Mouse (Mus musculus): ENCODE measurements at regions not wholly inside any gene's neighbourhood (a gene's known extent, or its start where the extent isn't known, plus 50 kb on each side); places are given as distances from the start of the nearest gene placed in this dataset.
"Not testable (repeated sequence)": the region's sequence is repeated elsewhere in the genome, so short reads cannot be mapped to it uniquely, and the experiment has no call there.

DNA sequence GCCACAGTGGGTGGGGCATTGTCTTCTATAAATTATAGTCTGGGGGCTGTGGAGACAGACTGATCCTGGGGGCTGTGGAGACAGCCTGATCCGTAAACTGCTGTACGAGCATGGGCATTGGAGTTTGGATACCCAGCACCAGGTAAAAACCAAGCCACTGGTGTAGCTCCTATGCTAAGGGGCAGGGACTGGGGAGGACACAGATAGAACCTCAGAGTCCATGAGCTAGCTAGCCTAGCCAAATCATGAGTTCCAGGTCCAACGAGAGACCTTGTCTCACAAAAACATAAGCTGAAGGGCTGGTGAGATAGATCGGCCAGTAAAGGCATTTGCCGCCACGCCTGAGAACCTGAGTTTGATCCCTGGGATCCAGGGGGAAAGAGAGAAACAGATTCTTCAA lies 205.8 kb upstream of the Sesn3 start:
- 75% methylated on average over 6 of the region's 6 CpGs for WGBS (ENCODE audit: insufficient replicate concordance)
- no peak overlapping the region for H3K27ac ChIP-seq
- 0 out of 4 replicates have a peak, but pooled peaks cover 0 to 2% of the 10 kb centered on the region in 2 experiments for H3K4me1 ChIP-seq (replicated peaks; ENCODE audit: control insufficient read depth in 2 of 2, insufficient read depth in 2 of 2, low read length in 1 of 2)
- H3K4me3 ChIP-seq (ENCODE audit: insufficient read depth in 1 of 2, low read depth in 2 of 2, low read length in 2 of 2), result no peak overlapping the region
- DNase-seq (ENCODE audit: low read depth in 3 of 3, low spot score in 3 of 3), result no peak
- H3K9me3 ChIP-seq (ENCODE audit: control insufficient read depth, low read length), result no peaks in the 10 kb centered on the region
- H3K36me3 ChIP-seq (replicated peaks; ENCODE audit: control insufficient read depth, insufficient read depth, low read depth), result no peaks in the 10 kb centered on the region
- ATAC-seq (ENCODE audit: insufficient read depth), result no peak
- no peak overlapping the region for H3K4me2 ChIP-seq (ENCODE audit: low read depth)
- H3K9ac ChIP-seq (replicated peaks), result no peak overlapping the region
- no peak for TF ChIP-seq CTCF (IDR thresholded peaks at IDR 0.05; ENCODE audit: low read depth)
- no peak for TF ChIP-seq EP300 (IDR thresholded peaks at IDR 0.05; ENCODE audit: low read depth)
- no peaks in the 10 kb centered on the region for H3K27me3 ChIP-seq (ENCODE audit: control insufficient read depth, insufficient read depth, low read length)

DNA sequence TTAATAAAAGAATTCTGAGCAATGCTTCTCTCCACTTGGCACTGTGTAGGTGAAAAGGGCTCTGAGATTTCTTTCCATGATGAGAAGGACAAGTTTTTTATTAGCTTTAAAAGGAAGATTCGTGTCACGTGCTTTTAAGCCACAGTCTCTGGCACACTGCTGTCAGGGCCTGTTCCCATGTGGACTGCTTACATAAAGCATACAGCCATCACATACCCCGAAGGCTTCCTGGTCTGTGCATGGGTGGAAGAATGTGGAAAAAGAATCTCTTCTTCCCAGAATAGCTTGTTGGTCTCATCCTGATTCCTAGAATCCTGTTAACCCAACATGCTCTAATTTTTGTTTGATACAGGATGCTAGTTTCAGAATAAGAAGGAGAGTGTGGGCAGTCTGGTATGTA lies 205.1 kb upstream of the Sesn3 start:
- Histone ChIP-seq H3K27me3 (ENCODE audit: control insufficient read depth, insufficient read depth, low read length) (no peaks in the 10 kb centered on the region), H3K27ac (no peak overlapping the region), H3K4me3 (ENCODE audit: insufficient read depth in 1 of 2, low read depth in 2 of 2, low read length in 2 of 2) (no peak overlapping the region), H3K9me3 (ENCODE audit: control insufficient read depth, low read length) (no peaks in the 10 kb centered on the region), H3K4me1 (replicated peaks; ENCODE audit: control insufficient read depth in 2 of 2, insufficient read depth in 2 of 2, low read length in 1 of 2) (0 out of 4 replicates have a peak, but pooled peaks cover 0 to 2% of the 10 kb centered on the region in 2 experiments), H3K4me2 (ENCODE audit: low read depth) (no peak overlapping the region), H3K36me3 (replicated peaks; ENCODE audit: control insufficient read depth, insufficient read depth, low read depth) (no peaks in the 10 kb centered on the region), H3K9ac (replicated peaks) (no peak overlapping the region)
- ATAC-seq (ENCODE audit: insufficient read depth) (no peak), DNase-seq (ENCODE audit: low read depth in 3 of 3, low spot score in 3 of 3) (no peak)
- no peak for TF ChIP-seq CTCF (IDR thresholded peaks at IDR 0.05; ENCODE audit: low read depth)
- no peak for TF ChIP-seq EP300 (IDR thresholded peaks at IDR 0.05; ENCODE audit: low read depth)
- 63% methylated on average over 3 of the region's 3 CpGs for WGBS (ENCODE audit: insufficient replicate concordance)

DNA sequence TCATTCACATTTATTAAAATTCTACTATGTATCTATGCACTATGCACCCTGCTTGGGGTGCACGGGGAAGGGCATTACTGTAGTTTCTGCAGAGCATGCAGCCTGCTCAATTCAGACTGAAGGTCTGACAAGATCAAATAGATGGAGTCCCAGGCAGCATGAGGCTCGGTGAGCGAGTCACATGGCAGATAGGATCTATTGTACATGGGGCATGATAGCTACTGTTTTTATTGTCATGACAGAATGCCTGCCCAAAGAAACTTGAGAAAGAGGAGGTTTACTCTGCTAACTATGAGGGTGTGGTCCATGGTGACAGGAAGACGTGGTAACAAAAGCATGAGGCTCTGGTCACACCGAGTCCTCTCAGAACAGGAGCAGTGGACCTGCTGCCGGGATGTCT lies 203.1 kb upstream of the Sesn3 start:
- no peak overlapping the region for H3K9ac ChIP-seq (replicated peaks)
- no peaks in the 10 kb centered on the region for H3K9me3 ChIP-seq (ENCODE audit: control insufficient read depth, low read length)
- H3K36me3 ChIP-seq (replicated peaks; ENCODE audit: control insufficient read depth, insufficient read depth, low read depth), result no peaks in the 10 kb centered on the region
- DNase-seq (ENCODE audit: low read depth in 3 of 3, low spot score in 3 of 3) (no peak), ATAC-seq (ENCODE audit: insufficient read depth) (no peak)
- H3K27ac ChIP-seq, result no peak overlapping the region
- no peak overlapping the region for H3K4me3 ChIP-seq (ENCODE audit: insufficient read depth in 1 of 2, low read depth in 2 of 2, low read length in 2 of 2)
- WGBS (ENCODE audit: insufficient replicate concordance), result 43% methylated on average over 6 of the region's 6 CpGs
- no peak for TF ChIP-seq EP300 (IDR thresholded peaks at IDR 0.05; ENCODE audit: low read depth)
- TF ChIP-seq CTCF (IDR thresholded peaks at IDR 0.05; ENCODE audit: low read depth), result no peak
- H3K4me2 ChIP-seq (ENCODE audit: low read depth), result no peak overlapping the region
- no peaks in the 10 kb centered on the region for H3K27me3 ChIP-seq (ENCODE audit: control insufficient read depth, insufficient read depth, low read length)
- H3K4me1 ChIP-seq (replicated peaks; ENCODE audit: control insufficient read depth in 2 of 2, insufficient read depth in 2 of 2, low read length in 1 of 2), result 0 out of 4 replicates have a peak, but pooled peaks cover 0 to 2% of the 10 kb centered on the region in 2 experiments

GRCm38 (mm10) chr9:14072950-14073349 lies 201.9 kb upstream of the Sesn3 start:
- 49% methylated on average over 1 of the region's 1 CpGs for WGBS (ENCODE audit: insufficient replicate concordance)

DNA sequence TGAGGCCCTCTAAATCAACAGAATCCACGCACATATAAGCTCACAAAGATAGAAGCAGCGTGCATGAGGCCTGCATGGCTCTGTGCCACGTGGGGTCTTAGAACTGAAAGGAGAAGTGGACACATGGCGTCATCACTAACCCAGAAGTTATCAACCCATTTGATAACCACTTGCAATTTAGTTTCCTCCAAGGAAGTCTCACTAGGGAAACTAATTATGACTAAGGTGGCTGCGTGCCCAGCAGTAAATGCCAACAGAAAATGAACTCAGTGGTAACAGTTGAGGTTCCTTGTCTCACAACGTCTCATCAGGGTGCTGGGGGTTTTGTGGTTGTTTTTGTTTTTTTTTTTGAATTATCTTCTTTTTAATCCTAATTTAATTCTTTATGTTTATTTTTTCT lies 200.6 kb upstream of the Sesn3 start:
- 0 out of 4 replicates have a peak, but pooled peaks cover 0 to 2% of the 10 kb centered on the region in 2 experiments for H3K4me1 ChIP-seq (replicated peaks; ENCODE audit: control insufficient read depth in 2 of 2, insufficient read depth in 2 of 2, low read length in 1 of 2)
- H3K4me2 ChIP-seq (ENCODE audit: low read depth), result no peak overlapping the region
- DNase-seq (ENCODE audit: low read depth in 3 of 3, low spot score in 3 of 3) (no peak), ATAC-seq (ENCODE audit: insufficient read depth) (no peak)
- H3K27ac ChIP-seq, result no peak overlapping the region
- TF ChIP-seq EP300 (IDR thresholded peaks at IDR 0.05; ENCODE audit: low read depth), result no peak
- no peak for TF ChIP-seq CTCF (IDR thresholded peaks at IDR 0.05; ENCODE audit: low read depth)
- H3K27me3 ChIP-seq (ENCODE audit: control insufficient read depth, insufficient read depth, low read length), result no peaks in the 10 kb centered on the region
- H3K4me3 ChIP-seq (ENCODE audit: insufficient read depth in 1 of 2, low read depth in 2 of 2, low read length in 2 of 2), result no peak overlapping the region
- H3K36me3 ChIP-seq (replicated peaks; ENCODE audit: control insufficient read depth, insufficient read depth, low read depth), result no peaks in the 10 kb centered on the region
- no peak overlapping the region for H3K9ac ChIP-seq (replicated peaks)
- 22% methylated on average over 6 of the region's 6 CpGs for WGBS (ENCODE audit: insufficient replicate concordance)
- H3K9me3 ChIP-seq (ENCODE audit: control insufficient read depth, low read length), result no peaks in the 10 kb centered on the region

More at GRCm38 (mm10) chr9:14072950-14073349, 201.9 kb upstream of the Sesn3 start:
- DNase-seq (ENCODE audit: low read depth in 3 of 3, low spot score in 3 of 3) (no peak), ATAC-seq (ENCODE audit: insufficient read depth) (no peak)
- H3K4me3 ChIP-seq (ENCODE audit: insufficient read depth in 1 of 2, low read depth in 2 of 2, low read length in 2 of 2), result no peak overlapping the region
- TF ChIP-seq EP300 (IDR thresholded peaks at IDR 0.05; ENCODE audit: low read depth) (no peak), CTCF (IDR thresholded peaks at IDR 0.05; ENCODE audit: low read depth) (no peak)
- no peaks in the 10 kb centered on the region for H3K36me3 ChIP-seq (replicated peaks; ENCODE audit: control insufficient read depth, insufficient read depth, low read depth)
- no peaks in the 10 kb centered on the region for H3K27me3 ChIP-seq (ENCODE audit: control insufficient read depth, insufficient read depth, low read length)
- no peaks in the 10 kb centered on the region for H3K9me3 ChIP-seq (ENCODE audit: control insufficient read depth, low read length)
- H3K4me1 ChIP-seq (replicated peaks; ENCODE audit: control insufficient read depth in 2 of 2, insufficient read depth in 2 of 2, low read length in 1 of 2), result 0 out of 4 replicates have a peak, but pooled peaks cover 0 to 2% of the 10 kb centered on the region in 2 experiments
- no peak overlapping the region for H3K4me2 ChIP-seq (ENCODE audit: low read depth)
- no peak overlapping the region for H3K27ac ChIP-seq
- no peak overlapping the region for H3K9ac ChIP-seq (replicated peaks)

GRCm38 (mm10) chr9:14074866-14075265 lies 200.0 kb upstream of the Sesn3 start:
- not testable (repeated sequence) for H3K27me3 ChIP-seq (ENCODE audit: control insufficient read depth, insufficient read depth, low read length); ATAC-seq (ENCODE audit: insufficient read depth); H3K4me2 ChIP-seq (ENCODE audit: low read depth); DNase-seq (ENCODE audit: low read depth in 3 of 3, low spot score in 3 of 3); H3K27ac ChIP-seq; H3K9me3 ChIP-seq (ENCODE audit: control insufficient read depth, low read length); H3K9ac ChIP-seq (replicated peaks); H3K4me3 ChIP-seq (ENCODE audit: insufficient read depth in 1 of 2, low read depth in 2 of 2, low read length in 2 of 2); H3K36me3 ChIP-seq (replicated peaks; ENCODE audit: control insufficient read depth, insufficient read depth, low read depth); H3K4me1 ChIP-seq (replicated peaks; ENCODE audit: control insufficient read depth in 2 of 2, insufficient read depth in 2 of 2, low read length in 1 of 2)

All from liver, embryonic 14.5 days (tissue).